Mouse (Mus musculus) ES-CJ7 (cell line): ENCODE measurements around the gene Maats1.

ENCODE experiments used
- DNase-seq: peaks from one replicate; pipeline ENCODE4 v3.0.0; 2011; ENCODE audit warnings: low read depth, low spot score

The Maats1 gene

GRCm38 (mm10) chr16:38294685-38295348, 47.1 kb downstream of the Maats1 start, which contains the start of gene Nr1i2:
Gene Nr1i2 (minus strand): TSS chr16:38294824.
- no peak for DNase-seq

DNA sequence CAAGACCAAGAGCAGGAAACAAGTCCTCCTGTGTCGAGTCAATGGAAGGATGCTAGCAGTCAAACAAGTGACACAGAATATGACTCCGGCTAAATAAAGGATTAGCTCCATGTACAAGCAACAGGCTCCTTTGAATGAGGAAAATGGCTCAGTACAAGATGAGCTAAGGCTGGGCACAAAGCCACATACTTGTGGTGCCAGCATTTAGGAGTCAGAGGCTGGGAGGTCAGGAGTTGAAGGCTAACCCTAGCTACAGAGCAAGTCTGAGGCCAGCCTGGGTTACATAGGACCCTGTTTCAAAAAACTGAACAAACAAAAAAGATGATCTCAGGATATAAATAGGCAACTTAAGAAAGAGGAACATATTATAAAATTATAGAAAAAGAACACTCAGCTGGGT, 51.8 kb downstream of the Maats1 start:
- DNase-seq: no peak

GRCm38 (mm10) chr16:38288851-38289250, 53.1 kb downstream of the Maats1 start:
- no peak for DNase-seq

DNA sequence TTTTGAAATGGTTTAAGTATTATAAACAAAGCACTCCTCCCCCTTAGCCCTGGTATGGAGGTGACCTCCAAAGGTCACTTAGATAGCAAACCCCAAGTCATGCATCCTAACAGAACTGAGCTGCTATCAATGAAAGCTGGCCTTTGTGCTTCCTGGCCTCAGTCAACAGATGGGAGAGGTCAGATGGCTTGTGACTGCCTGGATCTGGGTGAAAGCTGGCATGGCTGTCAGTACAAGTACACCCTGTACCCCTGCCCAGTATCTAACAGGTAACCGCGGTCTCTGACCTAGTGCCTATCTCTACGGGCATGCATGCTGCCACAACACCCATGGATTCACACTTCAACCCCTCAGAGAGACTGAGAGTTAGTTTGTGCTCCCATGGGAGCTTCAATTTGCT, 54.2 kb downstream of the Maats1 start:
- no peak for DNase-seq

DNA sequence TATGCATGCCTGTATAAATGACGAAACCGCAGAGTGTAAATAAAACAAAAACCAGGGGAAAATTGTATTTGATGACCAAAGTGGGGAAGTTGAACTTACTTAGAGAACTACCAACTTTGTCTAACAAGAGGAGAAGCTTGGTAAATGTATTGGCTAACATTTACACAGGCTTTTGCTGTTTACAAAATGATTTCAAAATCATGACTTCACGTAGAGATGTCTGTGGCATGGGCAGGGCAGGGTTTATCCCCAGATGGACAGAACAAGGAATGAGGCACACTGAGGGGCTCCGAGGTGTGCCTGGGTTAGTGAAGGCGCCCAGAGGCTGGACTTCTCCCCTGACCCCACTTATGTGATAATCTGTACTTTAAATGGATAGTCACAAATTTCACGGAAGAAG, 54.6 kb downstream of the Maats1 start:
- DNase-seq: no peak

DNA sequence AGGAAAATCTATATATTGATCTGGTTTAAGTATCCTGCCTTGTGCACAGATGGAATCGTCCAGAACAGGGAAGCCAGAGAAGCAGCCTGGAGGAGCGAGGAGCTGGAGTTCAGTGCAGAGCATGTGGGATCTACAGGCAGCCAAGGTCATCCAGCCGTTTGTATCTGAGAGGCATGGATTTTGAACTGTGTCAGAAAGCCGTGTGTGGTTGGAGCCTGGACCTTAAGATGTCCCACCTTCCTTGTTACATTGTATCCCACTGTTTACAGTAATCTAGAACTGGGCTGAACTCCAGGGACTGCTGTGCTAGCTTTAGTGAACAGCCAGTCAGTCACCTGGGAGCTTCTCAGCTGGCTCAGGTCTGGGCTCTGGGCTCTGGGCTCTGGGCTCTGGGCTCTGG, 55.4 kb downstream of the Maats1 start:
- no peak for DNase-seq

DNA sequence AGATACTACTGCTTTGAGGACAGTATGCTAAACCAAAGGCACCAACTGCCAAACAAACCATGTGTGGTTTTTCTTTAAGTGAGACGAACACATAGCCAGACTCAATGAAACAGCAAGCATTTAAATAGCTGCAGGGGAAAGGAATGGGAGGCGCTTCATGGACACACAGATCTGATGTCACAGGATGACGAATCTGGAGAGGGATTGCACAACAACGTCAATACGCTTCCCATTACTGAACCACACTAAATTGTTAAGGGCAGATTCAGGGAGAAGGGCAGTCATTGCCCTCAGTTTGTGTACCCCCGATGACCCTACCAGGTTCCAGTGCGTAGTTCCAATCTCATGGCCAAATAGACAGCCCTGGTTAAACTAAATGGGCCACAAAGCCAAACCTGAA, 56.1 kb downstream of the Maats1 start:
- no peak for DNase-seq

- DNase-seq: no peak
Observed at GRCm38 (mm10) chr16:38283300-38283699, 58.6 kb downstream of the Maats1 start.

GRCm38 (mm10) chr16:38282559-38283160, 59.3 kb downstream of the Maats1 start:
- DNase-seq: no peak

- no peak for DNase-seq
Observed at GRCm38 (mm10) chr16:38280951-38281350, 61.0 kb downstream of the Maats1 start.

GRCm38 (mm10) chr16:38279794-38280193, 62.1 kb downstream of the Maats1 start:
- DNase-seq: no peak

- DNase-seq: no peak
Observed at GRCm38 (mm10) chr16:38274737-38275136, 67.2 kb downstream of the Maats1 start.

GRCm38 (mm10) chr16:38272483-38272882, 69.5 kb downstream of the Maats1 start:
- DNase-seq: no peak

DNA sequence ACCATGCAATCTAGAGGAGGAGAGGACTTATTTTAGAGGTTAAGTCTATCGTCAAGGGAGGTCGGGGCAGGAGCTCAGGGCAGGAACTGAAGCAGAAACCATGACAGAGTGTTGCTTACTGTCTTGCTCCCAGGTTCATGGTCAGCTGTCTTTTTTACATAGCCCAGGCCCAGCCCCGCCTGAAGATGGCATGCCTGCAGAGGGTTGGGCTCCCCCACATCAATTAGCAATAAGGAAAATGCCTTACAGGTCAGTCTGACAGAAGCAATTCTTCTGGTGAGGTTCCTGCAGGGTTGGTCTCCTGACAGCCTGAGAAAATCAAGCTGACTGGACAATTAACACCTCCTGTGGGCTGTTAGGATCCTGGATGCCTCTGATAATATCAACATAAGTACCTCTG, 70.3 kb downstream of the Maats1 start:
- DNase-seq: no peak

GRCm38 (mm10) chr16:38255927-38256326, 86.0 kb downstream of the Maats1 start:
- no peak for DNase-seq

GRCm38 (mm10) chr16:38255107-38255506, 86.8 kb downstream of the Maats1 start:
- DNase-seq: peak; percentile 35

DNA sequence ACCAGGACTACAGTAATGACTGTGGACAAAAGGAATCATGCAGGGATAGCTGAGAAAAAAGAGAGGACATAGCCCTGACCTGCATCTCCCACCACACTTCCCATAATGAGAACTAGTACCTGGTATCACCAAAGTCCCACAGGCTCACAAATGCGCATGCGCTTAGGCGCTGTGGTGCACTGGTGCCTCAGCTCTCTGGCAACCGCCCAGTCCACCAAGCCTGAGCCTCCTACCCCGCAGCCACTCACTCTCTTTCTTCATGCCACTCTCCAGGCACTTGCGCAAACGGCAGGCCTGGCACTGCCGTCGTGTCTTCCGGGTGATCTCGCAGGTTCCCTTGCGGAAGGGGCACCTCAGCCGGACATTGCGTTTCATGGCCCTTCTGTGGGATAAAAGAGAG, 87.9 kb downstream of the Maats1 start:
- peak; percentile 58 for DNase-seq

DNA sequence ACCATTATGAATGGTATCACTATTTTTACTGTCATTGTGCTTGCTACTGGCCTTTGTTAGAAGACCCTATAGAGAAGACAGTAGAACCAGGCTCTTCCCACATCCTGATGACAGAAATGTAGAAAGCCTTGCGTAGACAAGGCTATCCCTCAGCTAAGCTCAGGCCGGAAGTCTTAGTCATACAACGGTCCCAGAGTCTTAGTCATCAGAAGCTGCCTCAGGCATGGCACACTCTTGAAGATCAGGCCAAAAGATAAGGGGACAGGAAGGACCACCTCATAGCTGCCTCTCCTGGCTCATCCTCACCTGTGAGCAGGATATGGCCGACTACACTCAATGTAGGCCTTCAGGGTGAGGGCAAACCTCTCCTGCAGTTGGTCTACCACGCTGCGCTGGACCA, 91.5 kb downstream of the Maats1 start:
- DNase-seq: no peak

DNA sequence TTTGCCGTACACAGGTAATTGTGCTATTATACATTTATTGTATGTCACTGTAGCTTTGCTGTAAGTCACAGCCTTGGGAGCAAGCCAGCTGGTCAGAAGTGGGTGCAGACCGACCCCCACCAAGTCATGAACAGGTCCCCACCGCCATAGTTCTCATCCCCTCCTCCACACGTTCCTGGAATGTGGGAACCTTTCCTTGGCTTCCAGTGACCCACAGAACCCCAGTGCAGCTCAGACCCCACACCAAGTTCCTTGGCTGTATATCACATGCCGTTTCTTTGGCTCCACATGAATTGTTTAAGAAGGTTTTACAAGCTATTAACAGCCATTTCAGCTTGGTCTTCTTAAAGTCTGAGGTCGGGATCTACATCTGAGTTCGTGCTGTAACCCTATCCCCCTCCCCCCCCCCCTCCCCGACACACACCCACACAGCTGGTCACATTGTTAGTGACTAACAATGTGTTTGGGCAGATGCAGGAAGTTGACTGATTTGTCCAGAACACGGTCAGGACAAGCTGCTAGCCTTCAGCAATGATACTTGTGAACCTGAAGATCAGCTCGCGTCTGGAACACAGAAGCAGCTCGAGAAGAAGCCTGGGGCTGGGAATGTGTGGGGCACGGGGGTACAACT, 93.5 kb downstream of the Maats1 start:
- no peak for DNase-seq
